Mouse (Mus musculus): ENCODE data around the gene Dusp8. TPM values are rescaled to one million over a fixed set of nuclear protein-coding genes. Genes with fewer than 3 reads are reported as not detected.

Gene Dusp8
- total and polyA plus RNA-seq, 3 experiments = 0.14 to 1.5 (median 0.17) TPM

DNA sequence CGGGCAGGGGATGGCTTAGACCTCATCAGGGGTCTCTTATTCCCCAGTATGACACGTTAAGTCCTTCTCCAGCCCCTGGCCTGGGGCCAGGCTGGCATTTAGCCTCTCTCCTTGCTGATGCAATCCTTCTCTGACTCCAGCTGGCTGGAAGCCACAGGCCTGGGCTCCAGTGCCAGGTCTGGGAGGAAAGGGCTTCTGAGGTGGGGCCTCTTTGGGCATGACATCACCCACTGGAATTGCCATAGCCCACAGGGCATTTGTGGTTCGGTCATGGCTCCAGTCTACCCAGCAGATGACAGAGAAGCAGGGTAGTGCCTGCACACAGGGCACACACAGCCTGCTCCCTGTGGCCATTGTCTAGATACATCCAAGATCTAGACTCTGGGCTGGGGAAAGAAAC lies 10.8 kb downstream of the Dusp8 start:
- H3K79me2 ChIP-seq (replicated peaks; ENCODE audit: control insufficient read depth, extremely low read depth, insufficient read depth, poor library complexity, severe bottlenecking) = no peaks in the 10 kb centered on the region
- H3K27me3 ChIP-seq (replicated peaks) = peaks cover 47% of the 10 kb centered on the region
- no peak for DNase-seq (ENCODE audit: extremely low read depth)
- no peak overlapping the region for H3K4me3 ChIP-seq (replicated peaks in 1 of 3; ENCODE audit: low read depth in 2 of 3, low read length in 2 of 3, poor library complexity in 1 of 3)
- no peak overlapping the region for H3K27ac ChIP-seq (ENCODE audit: insufficient read depth, low read depth)
- H3K9ac ChIP-seq (ENCODE audit: insufficient read depth, low read depth) = no peak overlapping the region
- no peaks in the 10 kb centered on the region for H3K9me3 ChIP-seq (replicated peaks; ENCODE audit: low read length)
- dilution Hi-C loops (cut with MboI; ENCODE audit: extremely low pct_ligation_motif_present, extremely low pct_unique_long_range_greater_than_20kb, low sequenced_read_pairs) (no loop called here), in situ Hi-C loops (cut with MboI; ENCODE audit: low pct_ligation_motif_present, low pct_unique_long_range_greater_than_20kb, low sequenced_read_pairs) (no loop called here)
- H3K4me1 ChIP-seq (ENCODE audit: control insufficient read depth in 1 of 2, insufficient read depth in 2 of 2) = no peaks in the 10 kb centered on the region
- TF ChIP-seq KAT2A (IDR thresholded peaks at IDR 0.05; ENCODE audit: insufficient replicate concordance, low read length) = no peak
- TF ChIP-seq GABPA (IDR thresholded peaks at IDR 0.05; ENCODE audit: insufficient replicate concordance, low read depth, low read length) = no peak
- no peak for TF ChIP-seq NELFE (IDR thresholded peaks at IDR 0.05; ENCODE audit: low read depth, low read length)
- no peak for TF ChIP-seq MEF2A (IDR thresholded peaks at IDR 0.05; ENCODE audit: borderline replicate concordance, low read depth, low read length)
- TF ChIP-seq MYC (IDR thresholded peaks at IDR 0.05; ENCODE audit: low read depth, low read length) = no peak
- no peak for TF ChIP-seq PAX5 (IDR thresholded peaks at IDR 0.05; ENCODE audit: low read length)
- TF ChIP-seq ZC3H11A (IDR thresholded peaks at IDR 0.05; ENCODE audit: low read depth, low read length) = no peak
- TF ChIP-seq UBTF (IDR thresholded peaks at IDR 0.05; ENCODE audit: low read depth, low read length) = no peak
- TF ChIP-seq POLR2AphosphoS2 (IDR thresholded peaks at IDR 0.05; ENCODE audit: low read depth, low read length) = no peak
- TF ChIP-seq ETS1 (conservative IDR thresholded peaks at IDR 0.05; ENCODE audit: low read depth, low read length) = no peak
- no peak for TF ChIP-seq CHD1 (IDR thresholded peaks at IDR 0.05; ENCODE audit: low read depth, low read length)
- TF ChIP-seq HCFC1 (IDR thresholded peaks at IDR 0.05; ENCODE audit: low read depth, low read length) = no peak
- no peak for TF ChIP-seq ELF1 (IDR thresholded peaks at IDR 0.05; ENCODE audit: low read depth, low read length)
- no peak for TF ChIP-seq SIN3A (IDR thresholded peaks at IDR 0.05; ENCODE audit: low read length)
- no peak for TF ChIP-seq ZMIZ1 (IDR thresholded peaks at IDR 0.05; ENCODE audit: low read depth, low read length)
- no peak for TF ChIP-seq TBP (conservative IDR thresholded peaks at IDR 0.05; ENCODE audit: low read depth, low read length)
- TF ChIP-seq E2F4 (IDR thresholded peaks at IDR 0.05; ENCODE audit: insufficient replicate concordance, low read depth, low read length) = no peak
- no peak overlapping the region for H3K4me2 ChIP-seq (ENCODE audit: insufficient read depth, low read depth, poor library complexity, severe bottlenecking)
- H3K36me3 ChIP-seq (replicated peaks in 1 of 2; ENCODE audit: control insufficient read depth in 1 of 2, insufficient read depth in 1 of 2, low read length in 1 of 2) = peaks cover 15 to 32% of the 10 kb centered on the region in 2 experiments

DNA sequence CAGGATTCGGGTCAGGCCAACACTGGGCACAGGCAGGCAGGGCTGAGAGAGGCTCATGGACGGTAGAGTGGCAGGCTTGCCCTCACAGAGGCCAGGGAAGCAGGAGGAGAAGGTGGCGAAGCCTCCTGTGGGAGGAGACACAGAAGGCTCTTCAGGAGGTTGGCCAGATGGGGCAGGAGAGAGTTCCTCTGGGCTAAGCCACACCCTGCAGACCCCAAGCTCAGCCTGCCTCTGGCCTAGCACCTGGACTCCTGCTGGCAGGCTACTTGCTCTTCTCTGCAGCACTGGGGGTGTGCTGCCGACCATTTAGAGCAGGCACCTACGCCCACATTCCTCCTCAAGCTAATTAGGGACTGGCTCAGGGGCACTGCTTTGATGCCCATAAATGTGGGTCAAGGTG lies 11.2 kb downstream of the Dusp8 start:
- dilution Hi-C loops (cut with MboI; ENCODE audit: extremely low pct_ligation_motif_present, extremely low pct_unique_long_range_greater_than_20kb, low sequenced_read_pairs) (no loop called here), in situ Hi-C loops (cut with MboI; ENCODE audit: low pct_ligation_motif_present, low pct_unique_long_range_greater_than_20kb, low sequenced_read_pairs) (no loop called here)
- no peak overlapping the region for H3K4me3 ChIP-seq (replicated peaks in 1 of 3; ENCODE audit: low read depth in 2 of 3, low read length in 2 of 3, poor library complexity in 1 of 3)
- no peaks in the 10 kb centered on the region for H3K79me2 ChIP-seq (replicated peaks; ENCODE audit: control insufficient read depth, extremely low read depth, insufficient read depth, poor library complexity, severe bottlenecking)
- H3K27ac ChIP-seq (ENCODE audit: insufficient read depth, low read depth) = no peak overlapping the region
- no peak overlapping the region for H3K9ac ChIP-seq (ENCODE audit: insufficient read depth, low read depth)
- no peaks in the 10 kb centered on the region for H3K9me3 ChIP-seq (replicated peaks; ENCODE audit: low read length)
- TF ChIP-seq MAX (IDR thresholded peaks at IDR 0.05; ENCODE audit: low read length) (no peak), JUN (IDR thresholded peaks at IDR 0.05; ENCODE audit: insufficient read depth, low read depth, low read length) (no peak), MAZ (IDR thresholded peaks at IDR 0.05; ENCODE audit: low read depth, low read length) (no peak), IRF4 (IDR thresholded peaks at IDR 0.05; ENCODE audit: low read depth, low read length) (no peak), POLR2A (IDR thresholded peaks at IDR 0.05; ENCODE audit: low read depth, low read length) (no peak), GABPA (IDR thresholded peaks at IDR 0.05; ENCODE audit: insufficient replicate concordance, low read depth, low read length) (no peak), BHLHE40 (IDR thresholded peaks at IDR 0.05; ENCODE audit: low read depth, low read length) (no peak), NRF1 (IDR thresholded peaks at IDR 0.05; ENCODE audit: low read depth, low read length) (no peak), EP300 (IDR thresholded peaks at IDR 0.05; ENCODE audit: low read length) (no peak), RAD21 (IDR thresholded peaks at IDR 0.05; ENCODE audit: low read depth, low read length) (no peak), NELFE (IDR thresholded peaks at IDR 0.05; ENCODE audit: low read depth, low read length) (no peak), ZMIZ1 (IDR thresholded peaks at IDR 0.05; ENCODE audit: low read depth, low read length) (no peak), MEF2A (IDR thresholded peaks at IDR 0.05; ENCODE audit: borderline replicate concordance, low read depth, low read length) (no peak), USF1 (IDR thresholded peaks at IDR 0.05; ENCODE audit: low read depth, low read length) (no peak), ZC3H11A (IDR thresholded peaks at IDR 0.05; ENCODE audit: low read depth, low read length) (no peak), POLR2AphosphoS2 (IDR thresholded peaks at IDR 0.05; ENCODE audit: low read depth, low read length) (no peak)
- DNase-seq (ENCODE audit: extremely low read depth) = no peak
- H3K27me3 ChIP-seq (replicated peaks) = peaks cover 47% of the 10 kb centered on the region
- no peak overlapping the region for H3K4me2 ChIP-seq (ENCODE audit: insufficient read depth, low read depth, poor library complexity, severe bottlenecking)
- peaks cover 15 to 32% of the 10 kb centered on the region in 2 experiments for H3K36me3 ChIP-seq (replicated peaks in 1 of 2; ENCODE audit: control insufficient read depth in 1 of 2, insufficient read depth in 1 of 2, low read length in 1 of 2)
- H3K4me1 ChIP-seq (ENCODE audit: control insufficient read depth in 1 of 2, insufficient read depth in 2 of 2) = no peaks in the 10 kb centered on the region

Measured in CH12.LX (cell line).